Mouse (Mus musculus): ENCODE measurements around the gene Ippk. TPM values are rescaled to one million over a fixed set of nuclear protein-coding genes. Genes with fewer than 3 reads are reported as not detected.
A peak's percentile ranks its signal among the peaks of the same experiment; 100 is the strongest.

Ippk gene
- polyA plus RNA-seq, 1 experiment from 2014 or later, result 18.7 TPM

- ATAC-seq (replicated peaks; ENCODE audit: low FRiP score, low TSS enrichment, low read depth), result no peak
- WGBS, result 44% methylated on average over 2 of the region's 2 CpGs
- Histone ChIP-seq H3K27me3 (replicated peaks; ENCODE audit: control insufficient read depth, insufficient read depth, low read length) (no peaks in the 10 kb centered on the region), H3K36me3 (ENCODE audit: control insufficient read depth, insufficient read depth, low read length) (no peaks in the 10 kb centered on the region), H3K9me3 (ENCODE audit: control insufficient read depth, low read length) (no peaks in the 10 kb centered on the region), H3K4me3 (ENCODE audit: low read depth, low read length) (no peak overlapping the region), H3K27ac (ENCODE audit: low read depth) (peak overlapping the region; percentile 84), H3K4me2 (ENCODE audit: low read length) (no peak overlapping the region), H3K4me1 (replicated peaks; ENCODE audit: control insufficient read depth, insufficient read depth, low read length) (peaks cover 8% of the 10 kb centered on the region), H3K9ac (ENCODE audit: low read length) (no peak overlapping the region)
- DNase-seq (ENCODE audit: low spot score), result no peak
Measured at GRCm38 (mm10) chr13:49480057-49480456, 59.0 kb downstream of the Ippk start.

DNA sequence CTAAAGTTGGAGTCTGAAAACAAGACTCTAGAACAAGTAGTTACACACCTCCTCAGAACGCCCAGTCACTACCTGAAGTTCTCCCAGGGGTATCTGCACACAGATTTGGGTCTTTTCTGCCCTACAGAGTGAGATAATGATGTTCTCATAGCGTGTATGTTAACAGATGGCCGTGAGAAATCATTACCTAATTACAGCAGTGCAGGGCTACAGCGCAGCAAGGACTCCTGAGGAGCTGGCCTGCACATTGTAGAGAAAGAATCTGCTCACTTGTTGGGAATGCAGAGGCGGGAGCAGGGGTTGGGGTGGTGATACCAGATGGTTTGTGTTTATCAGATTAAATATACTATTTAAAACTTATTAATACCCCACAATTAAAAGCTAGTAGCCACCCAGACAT, 59.5 kb downstream of the Ippk start:
- Histone ChIP-seq H3K4me1 (replicated peaks; ENCODE audit: control insufficient read depth, insufficient read depth, low read length) (peaks cover 8% of the 10 kb centered on the region), H3K27ac (ENCODE audit: low read depth) (peak overlapping the region; percentile 84), H3K9me3 (ENCODE audit: control insufficient read depth, low read length) (no peaks in the 10 kb centered on the region), H3K4me2 (ENCODE audit: low read length) (no peak overlapping the region), H3K27me3 (replicated peaks; ENCODE audit: control insufficient read depth, insufficient read depth, low read length) (no peaks in the 10 kb centered on the region), H3K36me3 (ENCODE audit: control insufficient read depth, insufficient read depth, low read length) (no peaks in the 10 kb centered on the region), H3K4me3 (ENCODE audit: low read depth, low read length) (no peak overlapping the region), H3K9ac (ENCODE audit: low read length) (no peak overlapping the region)
- DNase-seq (ENCODE audit: low spot score) (no peak), ATAC-seq (replicated peaks; ENCODE audit: low FRiP score, low TSS enrichment, low read depth) (no peak)
- 52% methylated on average over 5 of the region's 5 CpGs for WGBS

DNA sequence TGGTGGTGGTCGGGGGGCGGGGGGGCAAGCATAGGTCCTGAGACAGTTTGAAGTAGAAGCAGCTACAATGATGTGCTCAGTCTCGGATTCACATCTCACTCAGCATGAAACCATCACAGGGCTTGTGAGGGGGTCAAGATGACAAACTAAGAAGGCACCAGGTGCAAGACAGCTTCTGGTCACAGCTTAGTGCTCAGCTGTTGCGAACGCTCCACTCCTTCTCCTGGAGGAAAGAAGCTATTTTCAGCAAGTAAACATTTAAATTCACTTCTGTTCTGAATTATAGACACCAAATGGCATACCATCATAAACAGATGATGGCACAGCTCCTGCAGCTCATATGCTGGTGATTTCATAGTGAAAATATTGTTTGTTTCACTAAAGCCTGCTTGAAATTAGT, 64.3 kb downstream of the Ippk start:
- H3K27ac ChIP-seq (ENCODE audit: low read depth), result no peak overlapping the region
- no peak for DNase-seq (ENCODE audit: low spot score)
- 73% methylated on average over 5 of the region's 5 CpGs for WGBS
- no peak overlapping the region for H3K9ac ChIP-seq (ENCODE audit: low read length)
- H3K4me1 ChIP-seq (replicated peaks; ENCODE audit: control insufficient read depth, insufficient read depth, low read length), result no peaks in the 10 kb centered on the region
- ATAC-seq (replicated peaks; ENCODE audit: low FRiP score, low TSS enrichment, low read depth), result no peak
- no peak overlapping the region for H3K4me3 ChIP-seq (ENCODE audit: low read depth, low read length)
- no peaks in the 10 kb centered on the region for H3K27me3 ChIP-seq (replicated peaks; ENCODE audit: control insufficient read depth, insufficient read depth, low read length)
- H3K9me3 ChIP-seq (ENCODE audit: control insufficient read depth, low read length), result no peaks in the 10 kb centered on the region
- H3K4me2 ChIP-seq (ENCODE audit: low read length), result no peak overlapping the region
- no peaks in the 10 kb centered on the region for H3K36me3 ChIP-seq (ENCODE audit: control insufficient read depth, insufficient read depth, low read length)

GRCm38 (mm10) chr13:49492376-49493368, 71.6 kb downstream of the Ippk start, which contains the start of gene Tes3-ps:
TSS of gene Tes3-ps (plus strand) at chr13:49493318.
- Histone ChIP-seq H3K27me3 (replicated peaks; ENCODE audit: control insufficient read depth, insufficient read depth, low read length) (no peaks in the 10 kb centered on the region), H3K4me2 (ENCODE audit: low read length) (no peak within 1 kb of the TSS), H3K9ac (ENCODE audit: low read length) (no peak within 1 kb of the TSS), H3K36me3 (ENCODE audit: control insufficient read depth, insufficient read depth, low read length) (no peaks in the 10 kb centered on the region), H3K4me1 (replicated peaks; ENCODE audit: control insufficient read depth, insufficient read depth, low read length) (no peaks in the 10 kb centered on the region), H3K27ac (ENCODE audit: low read depth) (no peak within 1 kb of the TSS), H3K4me3 (ENCODE audit: low read depth, low read length) (no peak within 1 kb of the TSS), H3K9me3 (ENCODE audit: control insufficient read depth, low read length) (no peaks in the 10 kb centered on the region)
- 60% methylated on average over 6 of the region's 6 CpGs for WGBS
- ATAC-seq (replicated peaks; ENCODE audit: low FRiP score, low TSS enrichment, low read depth) (no peak), DNase-seq (ENCODE audit: low spot score) (no peak)

- no peaks in the 10 kb centered on the region for H3K9me3 ChIP-seq (ENCODE audit: control insufficient read depth, low read length)
- H3K9ac ChIP-seq (ENCODE audit: low read length), result no peak within 1 kb of the TSS
- H3K27me3 ChIP-seq (replicated peaks; ENCODE audit: control insufficient read depth, insufficient read depth, low read length), result no peaks in the 10 kb centered on the region
- peak within 1 kb of the TSS; percentile 10; the same call in 1 of the 2 replicates for H3K4me3 ChIP-seq (ENCODE audit: low read depth, low read length)
- H3K36me3 ChIP-seq (ENCODE audit: control insufficient read depth, insufficient read depth, low read length), result no peaks in the 10 kb centered on the region
- H3K4me2 ChIP-seq (ENCODE audit: low read length), result peak within 1 kb of the TSS; percentile 36
- ATAC-seq (replicated peaks; ENCODE audit: low FRiP score, low TSS enrichment, low read depth) (no peak), DNase-seq (ENCODE audit: low spot score) (no peak)
- WGBS, result 59% methylated on average over 4 of the region's 4 CpGs
- H3K27ac ChIP-seq (ENCODE audit: low read depth), result no peak within 1 kb of the TSS
- H3K4me1 ChIP-seq (replicated peaks; ENCODE audit: control insufficient read depth, insufficient read depth, low read length), result 0 out of 2 replicates have a peak, but pooled peaks cover 4% of the 10 kb centered on the region
Measured at GRCm38 (mm10) chr13:49504510-49504909, 83.5 kb downstream of the Ippk start, which contains the start of gene Ecm2. TSS of gene Ecm2 (plus strand) at chr13:49504810.

- Histone ChIP-seq H3K4me1 (replicated peaks; ENCODE audit: control insufficient read depth, insufficient read depth, low read length) (0 out of 2 replicates have a peak, but pooled peaks cover 4% of the 10 kb centered on the region), H3K9ac (ENCODE audit: low read length) (no peak overlapping the region), H3K4me3 (ENCODE audit: low read depth, low read length) (no peak overlapping the region), H3K36me3 (ENCODE audit: control insufficient read depth, insufficient read depth, low read length) (no peaks in the 10 kb centered on the region), H3K4me2 (ENCODE audit: low read length) (no peak overlapping the region), H3K27me3 (replicated peaks; ENCODE audit: control insufficient read depth, insufficient read depth, low read length) (no peaks in the 10 kb centered on the region), H3K9me3 (ENCODE audit: control insufficient read depth, low read length) (no peaks in the 10 kb centered on the region), H3K27ac (ENCODE audit: low read depth) (no peak overlapping the region)
- no peak for ATAC-seq (replicated peaks; ENCODE audit: low FRiP score, low TSS enrichment, low read depth)
- no peak for DNase-seq (ENCODE audit: low spot score)
- 72% methylated on average over 4 of the region's 4 CpGs for WGBS
Measured at GRCm38 (mm10) chr13:49505776-49506175, 84.7 kb downstream of the Ippk start.

DNA sequence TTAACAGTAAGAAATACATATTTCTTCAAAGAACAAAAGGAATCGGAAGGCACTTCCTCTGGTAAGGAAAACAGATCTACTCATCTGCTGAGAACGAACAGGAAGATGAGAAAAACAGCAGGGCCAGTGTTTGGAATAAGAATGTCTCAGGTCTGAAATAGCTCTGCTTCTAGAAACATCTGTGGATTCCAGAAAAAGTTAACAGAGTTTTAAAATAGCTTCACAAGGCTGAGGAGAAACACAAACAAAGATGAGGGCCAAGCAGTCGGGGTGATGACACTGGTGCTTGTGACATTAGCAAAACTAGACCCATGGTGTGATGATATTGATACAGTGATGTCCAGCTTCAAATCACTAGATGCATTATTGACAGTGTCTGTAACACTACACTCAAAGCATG, 86.1 kb downstream of the Ippk start:
- Histone ChIP-seq H3K4me2 (ENCODE audit: low read length) (no peak overlapping the region), H3K36me3 (ENCODE audit: control insufficient read depth, insufficient read depth, low read length) (no peaks in the 10 kb centered on the region), H3K27ac (ENCODE audit: low read depth) (no peak overlapping the region), H3K27me3 (replicated peaks; ENCODE audit: control insufficient read depth, insufficient read depth, low read length) (no peaks in the 10 kb centered on the region), H3K4me3 (ENCODE audit: low read depth, low read length) (no peak overlapping the region), H3K9me3 (ENCODE audit: control insufficient read depth, low read length) (no peaks in the 10 kb centered on the region), H3K9ac (ENCODE audit: low read length) (no peak overlapping the region), H3K4me1 (replicated peaks; ENCODE audit: control insufficient read depth, insufficient read depth, low read length) (0 out of 2 replicates have a peak, but pooled peaks cover 4% of the 10 kb centered on the region)
- DNase-seq (ENCODE audit: low spot score), result no peak
- WGBS, result 34% methylated on average over 3 of the region's 3 CpGs
- no peak for ATAC-seq (replicated peaks; ENCODE audit: low FRiP score, low TSS enrichment, low read depth)
